Mouse (Mus musculus) embryonic facial prominence, embryonic 14.5 days (tissue): ENCODE results near the gene Neu1. TPM values are rescaled to one million over a fixed set of nuclear protein-coding genes. Genes with fewer than 3 reads are reported as not detected.

ENCODE experiments used
- ATAC-seq: fragments of 200-750 bp; cut with Nextera tagmentation; 2 replicates; pipeline ENCODE4 v1.8.0; 2017; ENCODE audit warnings: low read depth, moderate number of reproducible peaks, moderate TSS enrichment
- DNase-seq: peaks from one replicate; pipeline ENCODE4 v3.0.0-alpha.2; 2015; ENCODE audit warnings: low spot score
- H3K27ac ChIP-seq: fragments of 300-500 bp; sonication (generic); replicated peaks from 2 replicates; pipeline ENCODE4 v1.5.1; 2014; ENCODE audit warnings: low read depth, mild to moderate bottlenecking, low read length, moderate library complexity
- H3K27me3 ChIP-seq: fragments of 300-500 bp; sonication (generic); replicated peaks from 2 replicates; pipeline ENCODE4 v1.6.1; 2014; ENCODE audit warnings: low read length; ENCODE audit not compliant: control insufficient read depth, insufficient read depth
- H3K36me3 ChIP-seq: fragments of 300-500 bp; sonication (generic); 2 replicates; pipeline ENCODE4 v1.6.1; 2014; ENCODE audit warnings: low read length, mixed read lengths; ENCODE audit not compliant: control insufficient read depth, insufficient read depth
- H3K4me1 ChIP-seq: fragments of 300-500 bp; sonication (generic); 2 replicates; pipeline ENCODE4 v1.6.1; 2014; ENCODE audit warnings: antibody characterized with exemption, low read length; ENCODE audit not compliant: control insufficient read depth, insufficient read depth
- H3K4me2 ChIP-seq: fragments of 300-500 bp; sonication (generic); 2 replicates; pipeline ENCODE4 v1.6.1; 2014; ENCODE audit warnings: low read depth, mild to moderate bottlenecking, low read length, moderate library complexity, mixed read lengths
- H3K4me3 ChIP-seq: fragments of 300-500 bp; sonication (generic); 2 replicates; pipeline ENCODE4 v1.5.1; 2014; ENCODE audit warnings: low read depth, mild to moderate bottlenecking, low read length
- H3K9ac ChIP-seq: fragments of 300-500 bp; sonication (generic); 2 replicates; pipeline ENCODE4 v1.6.1; 2014; ENCODE audit warnings: low read depth, mild to moderate bottlenecking, low read length, moderate library complexity, mixed read lengths
- H3K9me3 ChIP-seq: fragments of 300-500 bp; sonication (generic); 2 replicates; pipeline ENCODE4 v1.6.1; 2016; ENCODE audit warnings: low read length; ENCODE audit not compliant: control insufficient read depth
- WGBS: fragments of 180-500 bp; shearing (Covaris S2); extraction: QIAGEN DNeasy Blood & Tissue Kit; methylation state at CpG from one replicate; pipeline ENCODE4 v1.1.7; 2014; 5-methylcytosine and 5-hydroxymethylcytosine counted together
- polyA plus RNA-seq: library from polyadenylated mRNA; unstranded; fragments of >200 nt; fragmentation: Nextera tagmentation; extraction: Ambion mirVana; gene quantifications from 2 replicates; pipeline ENCODE4 v1.2.1, GENCODE M21; 2014

The Neu1 gene
- polyA plus RNA-seq, 1 experiment from 2014 or later, result 15.0 TPM

DNA sequence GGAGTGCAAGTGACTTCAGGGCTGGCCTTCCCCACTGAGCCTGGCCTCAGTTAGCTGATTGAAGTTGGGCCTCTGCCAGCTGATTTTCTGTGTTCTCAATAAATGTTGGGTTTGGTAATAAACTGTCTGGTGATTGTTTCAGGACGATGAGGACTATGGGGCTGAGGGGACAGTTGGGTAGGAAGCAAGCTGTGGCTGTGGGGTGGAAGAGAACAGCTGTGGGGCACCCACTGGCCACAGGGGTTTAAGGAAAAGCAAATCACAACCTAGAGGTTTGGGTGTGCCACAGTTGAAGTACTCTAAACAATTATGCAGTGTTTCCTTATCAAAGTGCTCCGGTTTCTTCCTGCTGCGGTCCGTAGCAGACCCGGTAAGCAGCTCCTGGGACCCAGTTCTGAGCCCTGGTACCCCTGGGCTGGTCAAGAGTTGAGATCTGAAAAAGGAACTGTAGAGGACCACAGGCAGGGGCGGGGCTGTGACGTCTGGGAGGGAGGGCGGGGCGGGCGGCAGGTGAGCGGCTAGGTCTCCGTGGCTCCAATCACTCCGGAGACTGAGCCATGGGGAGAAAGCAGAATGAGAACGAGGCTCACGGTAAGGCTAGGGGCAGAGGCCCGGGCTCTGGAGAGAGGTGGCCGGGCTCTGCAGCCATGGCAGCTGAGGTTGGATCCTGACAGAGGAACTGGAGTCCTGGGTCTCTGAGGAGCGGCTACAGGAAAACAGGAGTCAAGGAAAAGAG is 17.0 kb upstream of the Neu1 start, which contains the start of gene Slc44a4:
Gene Slc44a4, plus strand, starts transcription at position 537 of the 736 bp plus-strand sequence.
- ATAC-seq (no peak; the same call in 1 of the 2 replicates), DNase-seq (no peak)
- Histone ChIP-seq H3K27me3 (no peaks in the 10 kb centered on the region), H3K4me1 (no peaks in the 10 kb centered on the region), H3K36me3 (peaks cover 50% of the 10 kb centered on the region), H3K27ac (no peak within 1 kb of the TSS), H3K4me3 (no peak within 1 kb of the TSS), H3K4me2 (no peak within 1 kb of the TSS), H3K9me3 (no peaks in the 10 kb centered on the region), H3K9ac (peak within 1 kb of the TSS; percentile 15; the same call in 1 of the 2 replicates)
- WGBS, result 36% methylated on average over 18 of the region's 18 CpGs

DNA sequence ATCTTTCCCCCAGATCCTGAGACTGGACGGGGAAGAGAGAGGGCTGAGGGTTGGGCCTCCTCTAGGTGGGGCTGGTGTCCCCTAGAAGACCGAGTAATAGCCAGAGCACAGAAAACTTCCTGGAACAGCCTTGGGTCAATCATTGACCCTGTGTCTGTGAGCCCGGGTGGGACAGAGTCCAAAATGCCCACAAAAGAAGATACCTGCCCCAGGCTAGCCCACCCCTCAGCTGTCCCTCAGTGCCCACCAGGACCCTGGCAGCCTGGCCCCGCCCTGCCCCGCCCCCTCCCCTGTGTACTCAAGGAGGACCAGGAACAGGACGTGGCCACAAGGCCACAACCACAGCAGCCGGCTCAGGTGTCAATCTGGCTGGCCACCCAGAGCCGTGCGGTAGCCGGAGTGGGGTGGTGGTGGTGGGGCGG is 15.6 kb upstream of the Neu1 start:
- Histone ChIP-seq H3K27me3 (no peaks in the 10 kb centered on the region), H3K27ac (0 out of 2 replicates have a peak overlapping the region, but pooled peaks have one; percentile 10), H3K4me2 (no peak overlapping the region), H3K4me1 (no peaks in the 10 kb centered on the region), H3K9me3 (no peaks in the 10 kb centered on the region), H3K4me3 (no peak overlapping the region), H3K36me3 (peaks cover 37% of the 10 kb centered on the region), H3K9ac (0 out of 2 replicates have a peak overlapping the region, but pooled peaks have one; percentile 14)
- no peak for ATAC-seq
- no peak for DNase-seq
- WGBS, result 18% methylated on average over 5 of the region's 11 CpGs

DNA sequence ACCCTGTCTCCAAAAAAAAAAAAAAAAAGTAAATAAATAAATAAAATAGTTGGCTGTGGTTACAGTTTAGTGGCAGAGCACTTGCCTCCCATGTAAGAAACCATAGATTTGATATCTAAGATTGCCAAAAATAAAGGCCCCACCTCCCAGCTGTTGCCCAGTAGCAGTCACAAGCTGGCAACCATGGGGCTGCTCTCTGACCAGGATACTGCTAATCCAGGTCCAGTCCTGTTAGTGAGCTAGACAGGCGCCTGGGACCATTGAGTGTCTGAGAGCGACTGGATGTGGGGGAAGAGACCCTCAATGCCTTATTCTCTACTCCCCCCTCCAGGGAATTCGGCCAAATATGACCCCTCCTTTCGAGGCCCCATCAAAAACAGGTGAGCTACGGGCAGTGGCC is 14.7 kb upstream of the Neu1 start:
- DNase-seq, result no peak

DNA sequence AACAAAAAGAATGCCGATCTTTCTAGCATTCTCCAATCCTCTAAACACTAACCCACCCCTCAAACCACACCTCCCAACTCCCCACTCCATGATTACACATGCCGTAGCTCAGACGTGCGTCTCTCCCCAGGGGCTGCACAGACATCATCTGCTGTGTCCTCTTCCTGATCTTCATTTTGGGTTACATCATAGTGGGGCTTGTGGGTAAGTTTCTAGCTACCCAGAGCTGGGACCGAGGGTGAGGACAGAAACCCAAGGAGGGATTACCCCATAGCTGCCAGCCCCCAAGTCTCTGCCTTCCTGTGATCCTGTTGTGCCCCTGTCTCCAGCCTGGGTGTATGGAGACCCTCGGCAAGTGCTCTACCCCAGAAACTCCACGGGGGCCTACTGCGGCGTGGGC is 13.9 kb upstream of the Neu1 start:
- Histone ChIP-seq H3K4me1 (no peaks in the 10 kb centered on the region), H3K27ac (no peak overlapping the region), H3K27me3 (no peaks in the 10 kb centered on the region), H3K36me3 (peaks cover 20% of the 10 kb centered on the region), H3K4me3 (no peak overlapping the region), H3K9ac (no peak overlapping the region), H3K9me3 (no peaks in the 10 kb centered on the region), H3K4me2 (no peak overlapping the region)
- ATAC-seq, result no peak
- 73% methylated on average over 9 of the region's 9 CpGs for WGBS
- no peak for DNase-seq

More for the DNA sequence above, 14.7 kb upstream of the Neu1 start:
- H3K36me3 ChIP-seq, result peaks cover 28% of the 10 kb centered on the region
- no peaks in the 10 kb centered on the region for H3K4me1 ChIP-seq
- H3K4me2 ChIP-seq, result no peak overlapping the region
- 85% methylated on average over 5 of the region's 5 CpGs for WGBS
- H3K9ac ChIP-seq, result no peak overlapping the region
- no peaks in the 10 kb centered on the region for H3K27me3 ChIP-seq
- no peak overlapping the region for H3K4me3 ChIP-seq
- no peak overlapping the region for H3K27ac ChIP-seq
- H3K9me3 ChIP-seq, result no peaks in the 10 kb centered on the region
- ATAC-seq, result no peak

DNA sequence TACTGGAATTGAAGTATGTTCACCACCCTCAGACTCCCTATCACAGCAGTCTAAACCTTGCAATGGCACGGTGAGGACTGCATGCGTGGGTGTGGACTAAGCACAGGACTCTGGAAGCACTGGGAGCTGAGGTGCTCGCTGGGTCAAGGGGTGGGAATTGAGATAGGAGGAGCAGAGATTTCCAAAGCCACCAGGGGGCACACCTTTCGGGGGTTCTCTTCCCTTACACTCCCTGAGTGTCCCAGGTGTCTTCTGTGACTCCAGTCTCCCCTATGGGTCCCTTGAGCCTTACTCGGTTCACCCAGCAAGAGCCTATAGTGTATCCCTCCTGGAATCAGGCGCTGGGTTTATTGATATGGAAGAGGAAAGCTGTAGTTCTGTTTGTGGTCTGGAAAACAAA is 8.1 kb upstream of the Neu1 start:
- Histone ChIP-seq H3K9me3 (no peaks in the 10 kb centered on the region), H3K36me3 (no peaks in the 10 kb centered on the region), H3K27me3 (no peaks in the 10 kb centered on the region), H3K9ac (no peak overlapping the region), H3K27ac (no peak overlapping the region), H3K4me1 (no peaks in the 10 kb centered on the region), H3K4me3 (no peak overlapping the region), H3K4me2 (no peak overlapping the region)
- 52% methylated on average over 6 of the region's 6 CpGs for WGBS
- ATAC-seq (no peak), DNase-seq (no peak)

DNA sequence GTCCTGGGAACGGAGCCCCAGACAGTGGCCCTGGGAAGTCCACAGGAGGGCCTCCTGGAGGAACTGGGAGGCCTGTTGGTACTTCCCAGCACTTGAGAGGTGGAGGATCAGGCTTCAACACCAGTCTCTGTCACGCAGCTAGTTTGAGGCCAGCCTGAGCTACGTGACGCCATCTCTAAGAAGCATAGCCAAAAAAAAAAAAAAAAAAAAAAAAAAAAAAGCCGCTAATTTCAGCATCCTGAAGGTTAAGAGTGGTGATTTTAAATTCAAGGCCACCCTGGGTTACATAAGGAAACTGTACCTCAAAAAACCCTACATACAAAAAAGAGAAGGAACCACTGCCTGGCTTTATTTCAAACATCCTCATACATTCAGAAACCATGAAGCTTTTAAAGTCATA is 6.8 kb upstream of the Neu1 start:
- 71% methylated on average over 5 of the region's 5 CpGs for WGBS
- Histone ChIP-seq H3K4me2 (no peak overlapping the region), H3K4me3 (no peak overlapping the region), H3K9ac (no peak overlapping the region), H3K36me3 (no peaks in the 10 kb centered on the region), H3K27me3 (no peaks in the 10 kb centered on the region), H3K9me3 (no peaks in the 10 kb centered on the region), H3K4me1 (no peaks in the 10 kb centered on the region), H3K27ac (no peak overlapping the region)
- ATAC-seq (no peak), DNase-seq (no peak)

DNA sequence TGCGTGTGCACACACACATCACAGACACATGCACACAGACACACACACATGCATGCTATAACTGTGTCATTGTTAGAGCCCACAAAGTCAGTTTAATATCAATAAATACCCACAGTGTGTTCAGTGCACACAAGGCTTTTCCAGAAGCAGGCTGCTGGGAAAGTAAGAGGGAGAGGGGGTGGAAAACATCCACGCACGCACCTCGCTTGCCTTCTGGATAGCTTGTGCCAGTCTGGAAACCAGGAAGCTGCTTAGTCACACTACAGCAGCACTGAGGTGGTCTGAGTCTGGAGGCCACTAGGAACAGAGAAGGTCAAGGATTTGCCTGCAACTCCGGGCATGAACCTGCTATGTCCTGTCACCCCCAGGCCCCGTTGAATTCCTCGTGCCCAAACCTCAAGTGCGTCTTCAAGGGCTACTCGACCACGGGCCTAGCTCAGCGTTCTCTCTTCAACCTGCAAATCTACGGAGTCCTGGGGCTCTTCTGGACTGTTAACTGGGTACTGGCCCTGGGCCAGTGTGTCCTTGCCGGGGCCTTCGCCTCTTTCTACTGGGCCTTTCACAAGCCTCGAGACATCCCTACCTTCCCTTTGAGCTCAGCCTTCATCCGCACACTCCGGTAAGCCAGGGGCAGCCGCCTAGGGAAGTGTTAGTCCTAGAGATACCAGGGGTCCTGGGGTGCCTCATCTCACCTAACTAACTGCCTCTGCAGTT is 3.6 kb upstream of the Neu1 start:
- H3K9ac ChIP-seq, result no peak overlapping the region
- DNase-seq (no peak), ATAC-seq (no peak)
- H3K9me3 ChIP-seq, result no peaks in the 10 kb centered on the region
- no peak overlapping the region for H3K4me3 ChIP-seq
- H3K27me3 ChIP-seq, result no peaks in the 10 kb centered on the region
- H3K4me1 ChIP-seq, result peaks cover 7% of the 10 kb centered on the region
- no peak overlapping the region for H3K4me2 ChIP-seq
- no peaks in the 10 kb centered on the region for H3K36me3 ChIP-seq
- WGBS, result 86% methylated on average over 18 of the region's 18 CpGs
- no peak overlapping the region for H3K27ac ChIP-seq

DNA sequence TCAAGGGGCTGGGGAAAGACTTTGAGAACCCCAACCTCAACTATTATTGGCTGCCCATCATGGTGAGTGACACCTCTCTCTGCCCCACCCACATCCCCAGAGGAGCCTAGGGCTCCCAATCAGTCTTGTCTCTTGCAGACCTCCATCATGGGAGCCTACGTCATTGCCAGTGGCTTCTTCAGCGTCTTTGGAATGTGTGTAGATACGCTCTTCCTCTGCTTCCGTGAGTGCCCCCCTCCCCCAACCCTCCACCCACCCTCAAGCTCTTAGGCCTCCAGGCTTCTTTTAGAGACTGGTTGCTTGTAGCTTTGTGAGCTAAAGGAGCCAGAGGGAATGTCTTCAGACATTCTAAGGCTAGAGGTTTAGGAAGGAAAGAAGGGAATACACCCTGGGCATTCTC is 2.2 kb upstream of the Neu1 start:
- DNase-seq (no peak), ATAC-seq (no peak)
- H3K27ac ChIP-seq, result no peak overlapping the region
- H3K4me1 ChIP-seq, result peaks cover 7% of the 10 kb centered on the region
- no peaks in the 10 kb centered on the region for H3K9me3 ChIP-seq
- WGBS, result 55% methylated on average over 4 of the region's 4 CpGs
- no peak overlapping the region for H3K9ac ChIP-seq
- H3K4me2 ChIP-seq, result no peak overlapping the region
- H3K36me3 ChIP-seq, result no peaks in the 10 kb centered on the region
- H3K4me3 ChIP-seq, result no peak overlapping the region
- no peaks in the 10 kb centered on the region for H3K27me3 ChIP-seq
